Mouse (Mus musculus): ENCODE results near the gene Atp10b. TPM values are rescaled to one million over a fixed set of nuclear protein-coding genes. Genes with fewer than 3 reads are reported as not detected.

Atp10b gene
- polyA plus RNA-seq, 1 experiment: 0.01 TPM

- H3K36me3 ChIP-seq (ENCODE audit: control insufficient read depth): no peaks in the 10 kb centered on the region
- H3K4me3 ChIP-seq (replicated peaks): no peak overlapping the region
- TF ChIP-seq GATA1 (IDR thresholded peaks at IDR 0.05; ENCODE audit: low read length): no peak
- no peak for TF ChIP-seq TAL1 (IDR thresholded peaks at IDR 0.05; ENCODE audit: low read length)
- H3K4me1 ChIP-seq (ENCODE audit: control insufficient read depth): no peaks in the 10 kb centered on the region
- no peaks in the 10 kb centered on the region for H3K9me3 ChIP-seq (ENCODE audit: control insufficient read depth, low read length)
- H3K27me3 ChIP-seq (ENCODE audit: control insufficient read depth): no peaks in the 10 kb centered on the region
Observed at GRCm38 (mm10) chr11:43186291-43186690, 36.6 kb downstream of the Atp10b start.

DNA sequence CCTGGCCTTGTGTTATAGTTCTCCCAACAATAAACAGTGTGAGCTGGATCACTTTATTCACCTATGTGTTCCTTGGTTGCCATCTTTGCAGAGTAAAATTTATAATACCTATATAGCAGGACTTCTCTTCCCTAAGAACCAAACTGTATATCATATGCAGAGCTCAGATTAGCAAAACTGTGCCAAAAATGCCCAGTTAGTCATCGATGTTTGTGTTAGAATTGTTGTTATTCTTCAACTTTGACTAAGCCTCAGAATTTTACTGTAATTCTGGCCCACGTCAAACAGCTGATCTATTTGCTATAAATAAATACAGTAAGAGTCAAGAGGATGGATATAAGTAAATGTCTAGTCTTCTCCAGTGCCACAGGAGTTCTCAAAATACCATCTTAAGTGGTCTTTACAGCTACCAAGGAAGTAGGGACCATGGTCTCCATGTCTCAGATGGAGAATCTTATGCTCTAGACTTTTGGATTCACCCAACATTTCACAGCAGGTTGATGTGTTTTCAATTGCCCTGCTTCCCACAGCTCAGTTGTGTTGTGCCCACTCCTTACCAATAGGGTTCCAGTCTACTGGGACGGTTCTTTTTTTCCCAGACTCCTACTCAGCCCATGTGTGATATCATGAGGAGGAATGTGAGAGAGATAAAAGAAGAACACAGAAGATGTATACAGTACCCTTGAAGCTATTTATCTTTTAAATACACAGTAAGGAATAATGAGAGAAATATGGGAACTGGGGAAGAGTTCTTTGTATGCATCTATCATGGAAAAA is 40.3 kb downstream of the Atp10b start:
- TF ChIP-seq TAL1 (IDR thresholded peaks at IDR 0.05; ENCODE audit: low read length): no peak
- no peak for TF ChIP-seq GATA1 (IDR thresholded peaks at IDR 0.05; ENCODE audit: low read length)
- no peaks in the 10 kb centered on the region for H3K4me1 ChIP-seq (ENCODE audit: control insufficient read depth)

GRCm38 (mm10) chr11:43198811-43199210 is 49.1 kb downstream of the Atp10b start:
- no peak overlapping the region for H3K4me3 ChIP-seq (replicated peaks)
- no peaks in the 10 kb centered on the region for H3K36me3 ChIP-seq (ENCODE audit: control insufficient read depth)
- H3K4me1 ChIP-seq (ENCODE audit: control insufficient read depth): no peaks in the 10 kb centered on the region
- no peak for TF ChIP-seq TAL1 (IDR thresholded peaks at IDR 0.05; ENCODE audit: low read length)
- no peak for TF ChIP-seq GATA1 (IDR thresholded peaks at IDR 0.05; ENCODE audit: low read length)
- H3K27me3 ChIP-seq (ENCODE audit: control insufficient read depth): no peaks in the 10 kb centered on the region
- H3K9me3 ChIP-seq (ENCODE audit: control insufficient read depth, low read length): no peaks in the 10 kb centered on the region

More for the DNA sequence above, 40.3 kb downstream of the Atp10b start:
- Histone ChIP-seq H3K9me3 (ENCODE audit: control insufficient read depth, low read length) (no peaks in the 10 kb centered on the region), H3K27me3 (ENCODE audit: control insufficient read depth) (no peaks in the 10 kb centered on the region), H3K36me3 (ENCODE audit: control insufficient read depth) (no peaks in the 10 kb centered on the region), H3K4me3 (replicated peaks) (no peak overlapping the region)

GRCm38 (mm10) chr11:43199358-43199757 is 49.7 kb downstream of the Atp10b start:
- H3K36me3 ChIP-seq (ENCODE audit: control insufficient read depth): no peaks in the 10 kb centered on the region
- H3K27me3 ChIP-seq (ENCODE audit: control insufficient read depth): no peaks in the 10 kb centered on the region
- TF ChIP-seq GATA1 (IDR thresholded peaks at IDR 0.05; ENCODE audit: low read length) (no peak), TAL1 (IDR thresholded peaks at IDR 0.05; ENCODE audit: low read length) (no peak)
- no peaks in the 10 kb centered on the region for H3K9me3 ChIP-seq (ENCODE audit: control insufficient read depth, low read length)
- no peaks in the 10 kb centered on the region for H3K4me1 ChIP-seq (ENCODE audit: control insufficient read depth)
- no peak overlapping the region for H3K4me3 ChIP-seq (replicated peaks)

DNA sequence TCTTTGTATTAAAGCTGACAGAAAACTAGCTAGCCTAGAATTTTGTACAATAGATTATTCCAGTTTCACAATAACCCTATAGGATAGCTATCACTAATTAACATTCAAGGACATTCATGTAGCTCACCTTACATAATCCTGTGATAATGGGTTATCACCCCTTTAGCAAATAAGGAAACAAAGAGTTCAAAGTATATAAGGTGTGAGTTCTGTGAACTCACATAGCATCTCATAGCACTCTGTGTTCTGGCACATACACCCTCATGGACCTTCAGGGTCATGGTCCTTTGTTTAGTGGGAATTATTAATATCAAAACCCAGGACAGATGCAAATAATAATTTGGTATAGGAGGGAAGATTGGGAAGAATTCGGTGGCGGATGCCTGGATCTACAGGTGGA is 50.4 kb downstream of the Atp10b start:
- TF ChIP-seq TAL1 (IDR thresholded peaks at IDR 0.05; ENCODE audit: low read length) (no peak), GATA1 (IDR thresholded peaks at IDR 0.05; ENCODE audit: low read length) (no peak)
- Histone ChIP-seq H3K4me1 (ENCODE audit: control insufficient read depth) (no peaks in the 10 kb centered on the region), H3K4me3 (replicated peaks) (no peak overlapping the region), H3K27me3 (ENCODE audit: control insufficient read depth) (no peaks in the 10 kb centered on the region), H3K9me3 (ENCODE audit: control insufficient read depth, low read length) (no peaks in the 10 kb centered on the region), H3K36me3 (ENCODE audit: control insufficient read depth) (no peaks in the 10 kb centered on the region)

DNA sequence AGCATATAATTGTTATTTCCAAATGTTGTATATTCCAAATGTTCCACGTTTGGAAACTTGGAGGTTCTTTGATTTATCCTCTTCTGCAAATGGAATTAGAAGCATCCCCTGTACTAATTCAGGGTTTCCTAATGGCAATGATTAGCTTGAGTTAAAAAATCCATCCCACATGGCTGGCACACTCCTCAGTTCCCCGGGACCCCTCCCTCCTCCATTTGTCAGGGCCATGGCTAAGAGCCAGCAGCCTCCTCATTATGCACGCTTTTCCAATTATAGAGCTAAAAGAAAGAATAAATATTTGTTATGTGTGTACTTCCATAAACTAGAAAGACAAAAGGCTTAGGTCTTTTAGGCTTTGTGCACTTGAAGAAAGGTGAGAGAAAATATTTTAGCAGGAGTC is 53.9 kb downstream of the Atp10b start:
- Histone ChIP-seq H3K4me3 (replicated peaks) (no peak overlapping the region), H3K4me1 (ENCODE audit: control insufficient read depth) (no peaks in the 10 kb centered on the region), H3K27me3 (ENCODE audit: control insufficient read depth) (no peaks in the 10 kb centered on the region), H3K36me3 (ENCODE audit: control insufficient read depth) (no peaks in the 10 kb centered on the region), H3K9me3 (ENCODE audit: control insufficient read depth, low read length) (no peaks in the 10 kb centered on the region)
- TF ChIP-seq GATA1 (IDR thresholded peaks at IDR 0.05; ENCODE audit: low read length): no peak
- no peak for TF ChIP-seq TAL1 (IDR thresholded peaks at IDR 0.05; ENCODE audit: low read length)

GRCm38 (mm10) chr11:43213134-43213533 is 63.5 kb downstream of the Atp10b start:
- Histone ChIP-seq H3K4me3 (replicated peaks) (no peak overlapping the region), H3K27me3 (ENCODE audit: control insufficient read depth) (no peaks in the 10 kb centered on the region), H3K9me3 (ENCODE audit: control insufficient read depth, low read length) (no peaks in the 10 kb centered on the region), H3K4me1 (ENCODE audit: control insufficient read depth) (no peaks in the 10 kb centered on the region), H3K36me3 (ENCODE audit: control insufficient read depth) (no peaks in the 10 kb centered on the region)
- no peak for TF ChIP-seq TAL1 (IDR thresholded peaks at IDR 0.05; ENCODE audit: low read length)
- no peak for TF ChIP-seq GATA1 (IDR thresholded peaks at IDR 0.05; ENCODE audit: low read length)

GRCm38 (mm10) chr11:43213740-43214139 is 64.1 kb downstream of the Atp10b start:
- Histone ChIP-seq H3K9me3 (ENCODE audit: control insufficient read depth, low read length) (no peaks in the 10 kb centered on the region), H3K4me1 (ENCODE audit: control insufficient read depth) (no peaks in the 10 kb centered on the region), H3K36me3 (ENCODE audit: control insufficient read depth) (no peaks in the 10 kb centered on the region), H3K4me3 (replicated peaks) (no peak overlapping the region), H3K27me3 (ENCODE audit: control insufficient read depth) (no peaks in the 10 kb centered on the region)
- no peak for TF ChIP-seq TAL1 (IDR thresholded peaks at IDR 0.05; ENCODE audit: low read length)
- no peak for TF ChIP-seq GATA1 (IDR thresholded peaks at IDR 0.05; ENCODE audit: low read length)

- no peaks in the 10 kb centered on the region for H3K36me3 ChIP-seq (ENCODE audit: control insufficient read depth)
- no peaks in the 10 kb centered on the region for H3K4me1 ChIP-seq (ENCODE audit: control insufficient read depth)
- H3K4me3 ChIP-seq (replicated peaks): no peak overlapping the region
- H3K9me3 ChIP-seq (ENCODE audit: control insufficient read depth, low read length): no peaks in the 10 kb centered on the region
- TF ChIP-seq GATA1 (IDR thresholded peaks at IDR 0.05; ENCODE audit: low read length) (no peak), TAL1 (IDR thresholded peaks at IDR 0.05; ENCODE audit: low read length) (no peak)
- no peaks in the 10 kb centered on the region for H3K27me3 ChIP-seq (ENCODE audit: control insufficient read depth)
Observed at GRCm38 (mm10) chr11:43217021-43217420, 67.3 kb downstream of the Atp10b start.
